Mouse (Mus musculus): ENCODE data around the gene Myo16.
A peak's percentile ranks its signal among the peaks of the same experiment; 100 is the strongest.

Myo16 gene

DNA sequence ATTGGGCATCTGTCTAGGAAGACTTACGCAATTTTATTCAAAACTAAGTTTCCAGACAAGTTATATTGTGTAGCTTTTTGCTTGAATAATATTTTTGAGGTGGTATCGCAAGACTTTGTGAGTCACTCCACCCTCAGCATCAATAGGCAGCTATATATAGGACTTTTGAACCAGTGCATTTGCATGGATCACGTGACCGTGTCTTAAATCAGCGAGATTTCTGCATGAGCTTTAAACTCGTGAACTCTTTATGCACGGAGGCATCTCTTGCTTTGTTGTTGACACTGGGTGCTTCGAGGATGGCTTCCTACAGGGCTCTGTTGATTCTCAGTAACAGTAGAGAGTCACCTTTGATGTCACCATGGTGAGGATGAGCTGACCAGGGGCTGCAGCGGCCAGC, 262.2 kb downstream of the Myo16 start:
- DNase-seq, result no peak

DNA sequence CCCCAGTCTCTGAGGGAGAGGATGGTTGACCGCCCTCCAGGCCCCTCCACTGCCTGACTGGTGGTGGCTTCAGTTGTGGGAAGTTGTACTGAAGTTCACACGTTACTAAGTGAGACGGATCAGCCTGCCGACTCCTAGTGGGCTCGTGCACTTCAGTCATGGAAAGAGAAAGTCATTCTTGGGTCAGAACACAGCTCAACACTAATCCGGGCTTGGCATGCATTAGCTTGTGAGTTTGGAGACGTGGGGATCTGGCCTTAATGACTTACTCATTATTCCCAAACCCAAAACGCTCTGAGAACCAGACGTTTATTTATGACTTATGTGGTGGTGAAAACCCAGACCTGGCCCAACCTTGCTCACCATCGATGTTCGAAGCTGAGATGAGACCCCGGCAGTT, 263.1 kb downstream of the Myo16 start:
- DNase-seq, result no peak

DNA sequence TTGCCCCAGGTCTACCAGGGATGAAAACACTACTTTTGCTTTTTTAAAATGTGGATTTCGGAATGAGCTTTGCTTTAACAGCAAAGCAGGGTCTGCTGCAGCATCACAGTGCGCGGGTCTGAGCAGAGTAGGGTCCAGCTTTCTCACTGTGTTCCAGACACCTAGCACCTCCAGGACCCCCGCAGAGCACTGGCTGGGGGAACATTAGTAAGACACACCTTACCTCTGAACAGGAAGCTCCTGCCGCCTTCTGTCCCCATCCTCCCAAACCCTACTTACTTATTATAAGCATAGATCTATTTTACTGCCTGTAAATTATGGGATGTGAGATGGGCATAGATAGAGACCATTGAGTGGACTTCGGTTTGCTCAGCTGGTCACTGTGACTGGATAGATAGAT, 263.6 kb downstream of the Myo16 start:
- no peak for DNase-seq

DNA sequence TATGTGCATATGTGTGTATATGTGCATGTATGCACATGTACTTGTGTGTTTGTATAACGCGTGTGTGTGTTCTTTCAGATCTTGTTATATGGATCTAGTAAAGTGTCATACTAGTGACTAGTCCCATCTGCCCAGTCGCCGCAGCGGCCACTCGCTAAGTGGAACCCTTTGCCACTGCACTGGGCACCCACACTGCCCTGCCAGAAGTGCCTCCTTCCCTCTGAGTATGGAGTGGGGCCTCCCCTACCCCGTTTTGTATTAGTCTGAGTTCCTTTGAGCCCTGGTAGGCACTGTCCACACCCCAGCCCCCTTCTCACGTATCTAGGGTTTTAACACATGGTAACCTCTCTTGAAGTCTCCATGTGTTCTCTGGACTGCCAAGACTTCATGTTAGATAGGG, 264.3 kb downstream of the Myo16 start:
- no peak for DNase-seq

DNA sequence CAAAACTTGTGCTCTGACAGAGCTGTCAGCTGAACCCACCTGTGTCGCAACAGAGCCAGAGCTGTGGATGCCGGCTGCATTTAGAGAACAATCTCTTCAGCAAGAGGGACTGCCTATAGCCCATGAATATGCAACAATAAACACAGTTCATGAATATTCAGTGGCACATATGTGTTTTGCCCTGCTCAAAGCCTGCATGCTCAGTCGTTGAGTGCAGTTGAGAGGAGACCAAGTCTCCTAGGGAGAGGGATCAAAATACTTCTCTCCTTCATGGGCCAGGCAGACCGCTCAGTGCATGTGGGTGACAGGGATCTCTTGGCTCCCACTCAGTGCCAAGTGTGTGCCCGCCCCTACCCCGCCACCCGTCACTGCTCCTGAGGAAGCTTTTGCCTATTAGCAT, 265.3 kb downstream of the Myo16 start:
- DNase-seq, result no peak

DNA sequence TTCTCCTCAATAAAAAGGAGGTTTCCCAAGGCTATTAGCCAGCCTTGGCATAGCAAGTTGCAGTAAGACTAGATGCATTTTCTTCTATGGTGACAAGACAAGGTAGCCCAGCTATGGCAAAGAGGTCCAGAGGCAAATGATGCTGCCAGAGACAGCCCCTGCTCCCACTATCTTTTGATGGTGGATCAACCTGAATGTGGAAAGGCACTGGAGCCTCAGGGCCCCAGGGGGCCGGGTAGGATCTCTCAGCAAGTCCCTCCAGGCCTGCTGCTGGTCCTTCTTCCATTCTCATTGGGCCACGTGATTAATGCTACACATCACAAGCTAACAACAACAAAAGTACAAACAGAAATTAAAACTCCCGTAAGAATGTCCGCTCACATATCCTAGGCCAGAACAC, 266.0 kb downstream of the Myo16 start:
- no peak for DNase-seq

DNA sequence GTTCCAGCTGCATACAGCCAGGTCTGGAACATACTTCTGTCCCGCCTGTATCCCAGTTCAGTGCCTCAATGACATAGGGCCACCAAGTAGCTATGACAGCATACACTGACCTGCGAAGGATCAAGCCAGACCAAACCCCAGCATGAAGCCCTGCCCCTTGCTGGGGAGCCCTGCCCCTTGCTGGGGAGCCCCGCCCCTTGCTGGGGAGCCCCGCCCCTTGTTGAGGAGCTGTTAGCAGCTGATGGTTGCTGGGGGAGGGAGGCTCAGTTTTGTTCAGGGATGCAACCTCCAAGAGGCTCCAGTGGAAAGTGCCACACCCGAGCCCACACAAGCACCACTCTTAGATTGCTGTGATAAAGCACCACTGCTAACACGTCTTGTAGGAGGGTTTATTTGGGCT, 266.8 kb downstream of the Myo16 start:
- no peak for DNase-seq

DNA sequence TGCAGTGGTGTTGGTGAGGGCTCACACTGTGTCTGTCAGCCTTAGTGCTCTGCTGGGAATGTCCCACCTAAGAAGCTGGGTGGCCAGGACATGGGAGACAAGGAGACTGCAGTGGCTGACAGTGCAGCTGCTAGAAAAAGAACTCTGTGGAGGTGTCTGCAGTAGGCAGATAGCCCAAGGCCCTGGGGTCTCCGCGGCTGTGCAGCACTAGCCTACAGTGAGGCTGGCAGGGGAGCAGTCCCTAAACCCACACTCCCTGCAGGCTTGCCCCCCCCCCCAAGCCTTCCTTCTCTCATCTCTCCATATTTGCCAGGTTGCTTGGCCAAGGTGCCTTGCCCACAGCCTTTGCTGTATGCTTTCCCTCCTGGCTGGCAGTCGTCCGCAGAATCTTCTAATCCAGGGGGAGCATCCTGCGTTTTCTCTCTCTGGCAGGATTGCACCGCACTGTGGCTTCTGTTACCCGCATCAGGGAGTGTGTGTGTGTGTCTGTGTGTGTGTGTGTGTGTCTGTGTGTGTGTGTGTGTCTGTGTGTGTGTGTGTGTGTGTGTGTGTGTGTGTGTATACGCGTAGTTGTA, 267.9 kb downstream of the Myo16 start:
- no peak for DNase-seq

DNA sequence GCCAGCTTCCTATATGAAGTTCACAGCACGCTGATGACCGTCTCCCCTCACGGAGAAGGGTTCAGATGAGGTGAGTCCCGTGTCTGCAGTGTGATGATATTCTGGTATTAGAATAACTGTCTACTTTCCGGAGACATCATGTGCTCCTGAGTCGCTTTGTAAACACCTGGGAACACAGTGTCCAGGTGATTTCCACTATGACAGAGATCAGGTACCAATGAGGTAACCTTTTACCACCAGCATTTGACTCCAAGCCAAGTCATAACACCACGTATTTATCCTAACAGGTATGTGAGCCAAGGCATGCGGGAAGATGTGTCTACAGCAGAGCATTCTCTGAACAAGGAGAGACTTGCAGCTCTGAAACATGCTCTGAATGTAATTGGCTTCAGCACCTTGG, 281.8 kb downstream of the Myo16 start:
- DNase-seq, result no peak

DNA sequence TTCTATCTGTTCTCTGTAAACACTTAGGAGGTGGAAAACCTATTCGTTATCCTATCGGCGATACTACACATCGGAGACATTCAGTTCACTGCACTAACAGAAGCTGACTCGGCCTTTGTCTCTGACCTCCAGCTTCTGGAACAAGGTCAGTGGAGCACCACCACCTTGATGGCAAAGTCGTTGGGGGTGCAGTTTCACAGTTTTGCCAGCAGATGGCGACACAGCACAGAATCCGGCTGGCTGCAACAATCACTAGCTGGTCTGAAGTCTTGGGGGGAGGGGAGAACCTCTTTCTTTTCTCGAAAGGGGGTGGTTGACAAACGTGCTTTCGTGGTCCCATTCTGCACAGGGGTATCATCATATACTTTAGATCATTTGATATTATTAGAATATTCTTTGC, 285.1 kb downstream of the Myo16 start:
- DNase-seq, result peak; percentile 79

DNA sequence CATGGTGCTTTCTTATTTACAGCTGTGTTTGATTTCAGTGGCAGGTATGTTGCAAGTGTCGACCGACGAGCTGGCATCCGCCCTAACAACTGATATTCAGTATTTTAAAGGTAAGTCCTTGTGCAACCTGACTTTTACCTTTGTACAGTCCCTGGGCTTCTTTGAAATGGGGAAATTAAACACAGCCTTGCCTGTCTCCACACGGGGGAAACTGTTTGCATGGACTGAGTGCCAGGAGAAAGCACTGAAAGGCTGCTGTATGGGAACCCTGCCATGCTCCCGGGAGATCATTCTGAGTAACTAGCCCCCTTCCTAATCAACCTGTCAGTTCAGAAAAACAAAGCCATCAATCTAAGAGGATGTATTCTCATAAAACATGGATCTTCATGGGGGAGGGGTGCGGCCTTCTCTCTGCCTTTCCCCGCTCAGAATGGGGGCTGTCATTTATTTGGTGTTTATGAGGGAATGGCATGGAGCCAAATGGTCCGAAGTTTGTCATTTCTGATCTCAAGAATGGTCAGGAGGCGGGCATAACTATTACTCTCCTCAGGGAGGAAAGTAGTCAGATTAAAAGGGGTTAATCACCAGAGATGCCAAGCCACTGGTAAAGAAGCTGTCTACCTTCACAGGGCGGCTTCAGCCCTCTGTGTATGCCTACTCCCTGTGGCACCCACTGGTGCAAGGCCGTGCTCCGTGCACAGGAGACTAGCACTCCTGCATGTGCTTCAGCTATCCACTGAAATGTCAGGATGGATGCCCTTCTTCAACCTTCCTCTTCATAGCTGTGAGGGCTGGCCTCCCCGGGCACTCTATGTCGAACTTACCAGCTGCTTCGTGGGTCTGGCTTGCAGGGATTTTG, 286.1 kb downstream of the Myo16 start:
- DNase-seq, result peak; percentile 7

DNA sequence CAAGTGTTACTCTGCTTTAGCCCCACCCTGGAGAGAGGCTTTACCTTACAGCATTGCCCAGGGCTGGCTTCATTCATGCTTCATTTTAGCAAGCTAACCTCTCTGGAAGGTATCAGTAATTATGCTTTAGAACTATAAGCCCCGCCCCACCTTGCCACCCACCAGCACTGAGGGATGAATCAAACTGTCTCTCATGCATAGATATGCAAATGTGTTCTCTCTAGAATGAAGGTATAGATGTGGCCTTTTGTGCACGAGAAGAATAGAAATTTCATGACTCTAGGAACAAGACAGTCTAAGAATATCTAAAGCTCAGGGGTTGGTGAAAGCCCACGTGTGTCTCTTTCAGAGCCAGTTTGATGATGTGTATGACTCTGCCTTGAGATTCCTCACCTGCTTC, 288.9 kb downstream of the Myo16 start:
- DNase-seq, result no peak

DNA sequence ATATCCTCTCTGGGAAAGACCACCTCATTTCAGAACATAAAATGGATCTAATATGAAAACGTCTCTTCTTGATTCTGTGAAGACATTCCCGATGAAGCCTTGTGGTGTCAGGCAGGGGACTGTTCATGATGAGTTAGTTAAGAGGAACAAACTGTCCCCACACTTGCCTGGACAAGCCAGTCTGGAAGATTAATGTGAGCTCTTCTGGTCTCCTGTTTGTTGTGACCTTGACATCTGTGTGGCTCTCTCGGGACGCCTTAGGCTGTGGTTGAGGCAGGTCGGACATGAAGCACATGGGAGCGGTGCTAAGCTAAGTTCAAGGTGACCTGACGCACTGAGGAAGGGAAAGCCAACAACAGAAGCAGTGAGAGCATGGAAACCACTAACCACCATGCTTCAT, 291.3 kb downstream of the Myo16 start:
- DNase-seq, result no peak

DNA sequence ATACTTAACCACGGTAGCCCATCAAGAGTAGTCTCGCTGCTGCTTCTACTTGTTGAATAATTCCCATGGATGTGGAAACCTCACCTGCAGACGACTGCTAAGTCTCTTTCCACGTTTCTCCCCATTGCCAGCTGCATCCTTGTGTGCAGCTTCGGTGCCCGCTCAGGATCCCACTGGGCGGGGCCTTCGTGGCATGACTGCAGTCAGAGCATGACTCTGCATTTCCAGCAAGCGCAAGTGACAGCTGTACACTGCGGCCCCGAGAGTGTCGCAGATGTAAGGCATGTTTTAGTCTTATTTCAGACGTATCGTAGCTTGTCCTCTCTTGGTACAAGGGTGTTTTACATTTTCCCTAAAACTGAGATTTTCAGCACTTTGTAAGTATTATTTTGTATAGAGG, 294.8 kb downstream of the Myo16 start:
- no peak for DNase-seq

DNA sequence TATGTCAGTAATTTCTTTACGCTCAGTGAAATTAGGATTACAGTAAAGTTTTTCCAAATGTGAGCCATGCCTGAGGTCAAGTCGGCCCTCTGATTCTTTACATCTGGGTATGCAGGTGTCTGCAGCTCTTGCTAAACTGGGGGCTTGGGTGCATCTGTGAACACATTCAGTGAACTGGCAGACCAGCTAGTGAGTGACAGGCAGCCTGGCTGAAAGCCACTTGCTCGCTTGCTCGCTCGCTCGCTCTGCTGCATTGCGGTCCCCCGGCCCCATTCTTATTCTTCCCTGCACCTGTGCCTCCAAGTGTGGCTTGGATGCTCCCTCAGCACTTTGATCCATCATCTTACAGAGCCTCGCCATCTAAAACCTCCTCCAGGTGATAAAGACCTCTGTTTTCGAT, 299.3 kb downstream of the Myo16 start:
- no peak for DNase-seq

DNA sequence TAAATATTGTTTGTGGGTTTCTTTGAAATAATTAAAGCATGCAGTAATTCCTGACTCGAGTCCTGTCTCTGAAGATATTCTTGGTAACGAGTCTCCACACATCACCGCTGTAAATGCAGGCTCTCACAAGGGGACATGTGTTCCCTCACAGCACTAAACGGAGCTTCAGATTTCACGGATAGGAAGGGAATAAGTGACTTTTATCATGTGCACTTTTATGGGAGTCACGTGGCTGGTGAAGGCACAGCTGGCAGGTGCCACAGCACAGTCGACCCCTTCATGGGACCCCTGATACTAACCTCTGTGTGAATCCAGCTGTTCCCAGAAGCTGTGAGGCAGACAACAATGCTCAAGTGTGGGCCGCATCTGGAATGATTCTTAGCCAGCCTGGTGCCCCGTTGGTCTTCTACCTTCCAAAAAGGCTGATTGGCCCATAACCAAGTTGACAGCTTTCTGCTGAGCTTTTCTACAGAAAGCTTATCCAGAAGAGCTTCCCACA, 304.5 kb downstream of the Myo16 start:
- DNase-seq, result no peak

DNA sequence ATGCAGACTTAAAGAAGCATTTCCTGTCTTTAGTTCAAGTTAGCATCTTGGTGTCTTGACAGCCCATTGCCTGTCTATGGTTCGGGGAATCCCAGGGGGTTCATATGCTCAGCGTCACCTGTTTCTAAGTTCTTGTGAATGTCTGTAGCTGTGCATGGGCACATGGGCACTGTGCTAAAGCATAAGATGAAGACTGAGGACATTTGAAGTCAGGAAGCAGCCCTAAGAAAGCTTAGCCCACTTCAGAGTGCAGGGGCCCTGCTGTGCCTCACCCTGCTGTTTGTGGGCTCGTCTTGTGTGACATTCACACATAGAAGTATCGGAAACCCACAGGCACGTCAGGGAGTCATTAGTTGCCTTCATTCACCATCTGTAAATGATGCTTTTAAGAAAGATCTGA, 308.6 kb downstream of the Myo16 start:
- no peak for DNase-seq

DNA sequence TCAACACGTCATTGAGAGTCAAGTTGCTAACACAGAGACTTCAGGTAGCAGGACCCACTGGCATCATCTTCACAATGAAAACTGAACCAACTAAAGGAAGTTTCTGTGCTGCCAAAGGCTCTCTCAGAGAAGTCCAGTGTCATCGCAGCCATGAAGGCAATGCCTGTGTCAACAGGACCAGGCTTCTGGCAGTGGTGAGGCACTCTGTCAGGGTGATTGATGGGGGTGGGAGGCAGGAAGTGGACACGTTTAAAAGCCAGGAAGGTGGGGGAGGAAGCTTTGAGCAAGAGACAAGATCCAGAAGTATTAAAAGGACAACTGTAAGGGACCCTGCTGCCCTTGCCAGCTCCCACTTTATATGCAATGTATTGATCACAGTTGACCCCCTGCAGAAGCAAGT, 314.8 kb downstream of the Myo16 start:
- DNase-seq, result peak; percentile 30

DNA sequence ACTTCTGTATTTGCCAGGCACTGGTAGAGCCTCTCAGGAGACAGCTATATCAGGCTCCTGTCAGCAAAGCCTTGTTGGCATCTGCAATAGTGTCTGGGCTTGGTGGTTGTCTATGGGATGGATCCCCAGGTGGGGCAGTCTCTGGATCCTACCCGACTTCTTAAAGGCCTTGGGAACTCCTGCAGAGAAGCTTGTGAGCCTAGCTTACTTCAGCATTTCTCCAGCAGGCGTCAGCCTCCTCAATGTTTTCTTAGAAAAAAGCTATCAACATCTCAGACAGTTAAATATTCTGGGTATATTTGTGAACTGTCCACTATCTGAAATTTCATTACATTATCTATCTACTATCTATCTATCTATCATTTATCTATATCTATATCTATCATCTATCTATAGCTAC, 315.9 kb downstream of the Myo16 start:
- DNase-seq, result no peak

DNA sequence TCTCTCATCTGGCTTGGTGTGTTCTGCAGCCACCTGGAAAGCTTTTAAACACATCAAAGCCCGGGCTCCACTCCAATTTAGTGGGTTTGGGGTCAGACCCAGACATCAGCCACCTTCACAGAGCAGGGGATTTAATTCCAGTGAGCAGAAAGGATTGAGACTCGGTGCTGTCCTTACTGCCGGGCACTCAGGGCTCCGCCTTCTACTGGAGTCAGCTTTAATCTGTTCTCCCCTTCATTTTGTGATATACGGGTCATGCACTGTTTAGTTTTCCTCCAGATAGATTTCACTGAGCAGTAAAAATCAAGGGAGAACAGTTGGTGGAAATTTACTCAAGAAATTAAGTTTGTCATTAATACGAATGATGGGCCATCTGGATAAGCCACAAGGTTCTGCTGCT, 316.6 kb downstream of the Myo16 start:
- DNase-seq, result no peak

DNA sequence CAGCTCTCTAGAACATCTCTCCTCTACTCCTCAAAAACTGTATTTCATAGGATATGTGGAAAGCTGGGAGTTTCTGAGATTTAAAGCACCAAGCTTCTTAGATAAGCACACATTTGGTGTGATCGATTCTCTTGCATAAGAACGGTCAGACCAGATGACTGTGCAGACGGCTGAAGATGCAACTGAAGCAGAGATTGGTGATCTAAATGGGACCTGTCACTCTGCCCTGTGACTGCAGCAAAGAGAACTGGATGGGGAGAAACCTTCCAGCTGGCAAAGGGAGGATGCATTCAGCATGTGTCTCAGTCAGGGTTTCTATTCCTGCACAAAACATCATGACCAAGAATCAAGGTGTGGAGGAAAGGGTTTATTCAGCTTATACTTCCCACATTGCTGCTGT, 318.7 kb downstream of the Myo16 start:
- DNase-seq, result no peak

DNA sequence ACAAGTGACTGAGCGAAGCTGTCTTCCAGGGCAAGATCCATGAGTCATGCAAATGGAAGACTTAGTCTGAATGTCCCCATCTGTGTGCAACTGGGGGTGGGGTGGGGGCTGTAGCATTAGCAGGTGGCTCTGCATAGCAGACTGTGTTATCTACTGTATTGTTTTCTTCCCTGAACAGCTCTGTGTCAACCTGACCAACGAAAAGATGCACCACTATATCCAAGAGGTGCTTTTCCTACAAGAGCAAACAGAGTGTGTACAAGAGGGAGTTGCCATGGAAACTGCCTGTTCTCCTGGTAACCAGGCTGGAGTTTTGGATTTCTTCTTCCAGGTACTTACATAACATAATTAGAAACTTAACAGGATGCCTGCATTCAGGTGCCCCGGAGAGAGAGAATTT, 320.7 kb downstream of the Myo16 start:
- no peak for DNase-seq

DNA sequence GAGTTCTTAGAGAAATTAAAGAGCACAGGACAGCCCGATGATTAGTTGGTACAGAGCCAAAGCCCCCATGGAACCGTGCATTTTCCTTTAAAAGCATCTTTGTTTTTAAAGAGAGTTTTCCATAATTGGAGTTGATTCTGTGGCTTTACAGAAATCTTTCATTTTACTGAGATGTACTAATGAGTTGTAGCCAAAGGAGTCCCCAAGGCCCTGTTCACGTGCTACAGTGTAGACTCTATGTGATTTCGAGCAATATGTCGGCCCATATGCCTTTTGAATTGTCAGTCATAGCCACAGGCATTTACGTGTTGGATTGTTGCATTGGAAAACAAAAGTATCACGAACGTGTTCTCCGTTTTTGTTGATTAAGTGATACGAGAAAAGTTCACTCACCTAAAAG, 325.3 kb downstream of the Myo16 start:
- DNase-seq, result no peak

DNA sequence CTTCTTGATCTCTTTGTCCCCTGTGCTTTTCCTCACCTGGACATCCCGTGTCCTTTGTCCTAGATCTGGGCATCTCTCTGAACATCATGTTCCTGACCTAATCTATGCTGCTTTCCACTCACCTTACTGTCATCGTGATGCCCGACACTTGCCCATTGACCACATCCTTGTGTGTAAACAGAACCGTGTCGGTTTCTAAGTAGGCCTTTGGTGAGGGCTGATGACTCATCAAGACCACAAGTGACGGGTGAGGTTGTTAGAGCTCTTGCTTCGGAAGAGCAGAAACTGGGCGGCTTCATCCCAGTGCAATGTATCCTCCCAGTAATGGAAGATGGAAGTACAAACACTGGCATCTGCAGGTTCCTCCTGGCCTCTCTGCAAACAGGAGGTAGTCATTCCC, 327.1 kb downstream of the Myo16 start:
- no peak for DNase-seq

DNA sequence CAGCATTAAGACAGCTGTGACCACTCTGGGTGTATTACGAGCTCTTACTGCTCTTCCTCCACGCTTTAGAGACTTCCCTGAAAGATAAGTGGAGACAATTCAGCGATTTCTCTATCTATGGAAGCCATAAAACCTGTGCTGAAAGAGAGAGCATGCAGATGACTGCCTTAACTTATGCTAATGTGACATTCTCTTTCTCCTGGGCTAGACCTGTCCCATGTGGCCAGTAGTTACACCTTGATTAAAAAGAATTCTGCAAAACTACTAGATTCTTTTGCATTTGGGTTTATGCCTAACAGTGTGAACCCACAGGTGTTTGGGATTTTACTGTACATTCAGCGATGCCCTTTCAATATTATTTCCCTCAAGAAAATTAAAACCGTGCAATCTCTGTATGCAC, 328.4 kb downstream of the Myo16 start:
- no peak for DNase-seq

Measured in embryo, embryonic 11 days (tissue).